In the genomic region with DNA sequence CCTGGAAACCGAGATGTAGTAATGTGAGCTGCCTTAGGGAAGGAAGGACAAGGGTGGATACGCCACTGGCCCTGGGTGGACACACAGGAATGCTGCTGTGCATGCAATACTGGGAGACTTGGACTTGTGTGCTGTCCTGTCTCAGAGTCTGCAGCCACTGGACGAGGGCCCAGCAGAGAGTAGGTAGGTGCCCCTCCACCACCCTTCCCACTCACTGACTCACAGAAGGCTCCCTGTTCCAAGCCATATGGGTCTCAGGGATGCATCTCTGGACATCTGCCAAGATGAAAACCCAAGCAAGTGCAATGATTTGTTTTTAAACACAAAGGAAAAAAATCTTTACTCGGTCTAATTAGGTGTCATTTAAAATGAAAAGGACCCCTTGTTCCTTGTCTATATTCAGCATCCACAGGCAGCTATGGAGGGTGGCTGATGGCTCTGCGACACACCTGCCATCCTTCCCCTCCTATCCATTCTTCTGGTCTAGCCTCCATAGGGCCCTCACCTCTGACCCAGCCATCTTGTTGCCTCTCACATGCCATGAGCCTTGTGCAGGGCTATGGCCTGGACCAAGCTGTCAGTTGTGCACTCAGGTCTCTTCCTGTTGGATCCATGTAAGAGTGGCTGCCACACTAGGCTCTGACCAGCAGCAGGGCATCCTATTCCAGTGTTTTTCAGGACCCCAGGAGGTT, we compare ENCODE assay signal across 9 mouse cellular contexts. TPM values are rescaled to one million over a fixed set of nuclear protein-coding genes. Genes with fewer than 3 reads are reported as not detected.
DNase-seq lines count a peak whose midpoint lies in the region; ATAC-seq and TF ChIP-seq lines count a peak whose summit lies in the region.
"Had no signal": no experiment of that assay in that cellular context is flagged by ENCODE, and none has a peak within 500 bp of the region (broad histone marks: within the 10 kb centered on the region; RNA-seq: fewer than 3 reads in every experiment).

No protein-coding gene starts in this region.

- no peak for TF ChIP-seq CTCF in brain, embryonic 14.5 days (IDR thresholded peaks at IDR 0.05; ENCODE audit: borderline replicate concordance, extremely low read depth, insufficient read depth, insufficient read length)

- no peak for TF ChIP-seq POLR2A in brain, embryonic 14.5 days (IDR thresholded peaks at IDR 0.05; ENCODE audit: borderline replicate concordance, extremely low read depth, insufficient read depth, insufficient read length, poor library complexity, severe bottlenecking)

- no peak for ATAC-seq in monocyte, adult 5-6 weeks (replicated peaks; ENCODE audit: insufficient number of reproducible peaks, low FRiP score, low TSS enrichment, poor library complexity, severe bottlenecking)

- DNase-seq in heart, adult 11 months: peak; percentile 88
- no peak for DNase-seq in heart, adult 18-20 months
- DNase-seq in 3134 (ENCODE audit: extremely low read depth, insufficient read length, low spot score): peak; percentile 18
- peak; percentile 72 for DNase-seq in brain, embryonic 14.5 days (ENCODE audit: low read depth)
- DNase-seq in layer of hippocampus, adult 9-11 months: peak; percentile 85
- DNase-seq in thymus, postnatal 14 days: no peak
- no peak for DNase-seq in gastrocnemius, postnatal 25 days
- DNase-seq: thymus, postnatal 4 days had no signal

RNA-seq across cellular contexts. Expression of a gene that starts 59.2 kb away (rescaled TPM):
- total RNA-seq in heart, adult 18-20 months (2021): under 1 TPM; 0.20 to 0.23 TPM
- 5.5 and 5.8 TPM in 2 replicates for polyA plus RNA-seq in brain, embryonic 14.5 days (2012; rRNA removed)
- total RNA-seq in gastrocnemius, postnatal 25 days (2021): under 1 TPM; 0.29 to 0.33 TPM
- total RNA-seq in monocyte, adult 5-6 weeks (2017): 1.0 to 4.4 TPM (median 1.7 TPM) in 3 replicates

Comparison
In these comparisons a context has a peak if more than half of its experiments do, and no peak if none do; other contexts are left out.
1. DNase-seq: peak in heart, adult 11 months (single experiment), 3134 (single experiment), brain, embryonic 14.5 days (single experiment) and layer of hippocampus, adult 9-11 months (single experiment); none in heart, adult 18-20 months (0 of 2), thymus, postnatal 14 days (single experiment) and gastrocnemius, postnatal 25 days (single experiment).